Mouse (Mus musculus) cerebellum, adult 2 months (tissue): ENCODE data around the gene Ccdc9b.

Experiments used
- CTCF ChIP-seq: fragments of 200-500 bp; IDR thresholded peaks from 2 replicates; pipeline ENCODE4 v1.5.1; 2011; ENCODE audit warnings: low read depth, mild to moderate bottlenecking, control low read depth, low read length, moderate library complexity, borderline replicate concordance; ENCODE audit not compliant: insufficient read depth
- POLR2A ChIP-seq: fragments of 200-500 bp; IDR thresholded peaks from 2 replicates; pipeline ENCODE4 v1.6.1; 2011; ENCODE audit warnings: low read length, control low read depth, borderline replicate concordance; ENCODE audit not compliant: insufficient read depth

GRCm38 (mm10) chr2:118786525-118786924 is 24.1 kb upstream of the Ccdc9b start:
- TF ChIP-seq CTCF (no peak), POLR2A (no peak)
